Comparison of ENCODE assay signal across 13 mouse cellular contexts in genomic region chr6:87165536-87166311, GRCm38 (mm10).
DNase-seq lines count a peak whose midpoint lies in the region; ATAC-seq and TF ChIP-seq lines count a peak whose summit lies in the region.
"Had no signal": no experiment of that assay in that cellular context is flagged by ENCODE, and none has a peak within 500 bp of the region (broad histone marks: within the 10 kb centered on the region; RNA-seq: fewer than 3 reads in every experiment).

No protein-coding gene starts in this region.

- H3K4me3 ChIP-seq in hindbrain, embryonic 14.5 days (replicated peaks; ENCODE audit: low read length): no peak overlapping the region
- no peak overlapping the region for H3K4me3 ChIP-seq in hindbrain, embryonic 10.5 days
- no peak overlapping the region for H3K4me3 ChIP-seq in midbrain, postnatal 0 days (ENCODE audit: low read depth, low read length)
- no peak overlapping the region for H3K4me3 ChIP-seq in heart, embryonic 10.5 days
- no peak overlapping the region for H3K4me3 ChIP-seq in lung, adult 2 months (replicated peaks; ENCODE audit: extremely low read depth, low read depth, low read length)
- H3K4me3 ChIP-seq in intestine, postnatal 0 days (ENCODE audit: low read depth, low read length): no peak overlapping the region
- H3K4me3 ChIP-seq: embryonic facial prominence, embryonic 13.5 days; liver, embryonic 15.5 days; megakaryocyte, embryonic 14.5 days had no signal

- TF ChIP-seq CTCF in midbrain, postnatal 0 days (IDR thresholded peaks at IDR 0.05): no peak
- TF ChIP-seq CTCF in lung, adult 2 months (IDR thresholded peaks at IDR 0.05; ENCODE audit: insufficient read depth, low read length): no peak
- TF ChIP-seq CTCF in intestine, postnatal 0 days (IDR thresholded peaks at IDR 0.05; ENCODE audit: low read depth): no peak

- no peak overlapping the region for H3K4me2 ChIP-seq in hindbrain, embryonic 14.5 days (replicated peaks)
- H3K4me2 ChIP-seq in midbrain, postnatal 0 days (ENCODE audit: low read depth, low read length, poor library complexity, severe bottlenecking): no peak overlapping the region
- no peak overlapping the region for H3K4me2 ChIP-seq in intestine, postnatal 0 days (replicated peaks; ENCODE audit: low read depth)
- H3K4me2 ChIP-seq: embryonic facial prominence, embryonic 13.5 days; liver, embryonic 15.5 days had no signal

- H3K27ac ChIP-seq in hindbrain, embryonic 14.5 days: peak overlapping the region; percentile 34; the same call in 1 of the 2 replicates
- no peak overlapping the region for H3K27ac ChIP-seq in hindbrain, embryonic 10.5 days
- no peak overlapping the region for H3K27ac ChIP-seq in midbrain, postnatal 0 days (ENCODE audit: low read depth, low read length)
- no peak overlapping the region for H3K27ac ChIP-seq in heart, embryonic 10.5 days
- H3K27ac ChIP-seq in intestine, postnatal 0 days (ENCODE audit: low read depth, low read length): no peak overlapping the region
- H3K27ac ChIP-seq: embryonic facial prominence, embryonic 13.5 days; liver, embryonic 15.5 days had no signal

- H3K27me3 ChIP-seq in hindbrain, embryonic 14.5 days (ENCODE audit: control insufficient read depth, insufficient read depth, low read length): no peaks in the 10 kb centered on the region
- H3K27me3 ChIP-seq in hindbrain, embryonic 10.5 days (ENCODE audit: insufficient read depth, poor library complexity, severe bottlenecking): no peaks in the 10 kb centered on the region
- H3K27me3 ChIP-seq in midbrain, postnatal 0 days (ENCODE audit: insufficient read depth, low read length): no peaks in the 10 kb centered on the region; the same call in 1 of the 2 replicates
- no peaks in the 10 kb centered on the region for H3K27me3 ChIP-seq in heart, embryonic 10.5 days (ENCODE audit: insufficient read depth, poor library complexity, severe bottlenecking)
- no peaks in the 10 kb centered on the region for H3K27me3 ChIP-seq in intestine, postnatal 0 days (replicated peaks; ENCODE audit: control insufficient read depth, insufficient read depth, low read length)
- H3K27me3 ChIP-seq: embryonic facial prominence, embryonic 13.5 days had no signal

- H3K9me3 ChIP-seq in hindbrain, embryonic 14.5 days (ENCODE audit: control insufficient read depth, low read length): no peaks in the 10 kb centered on the region
- no peaks in the 10 kb centered on the region for H3K9me3 ChIP-seq in hindbrain, embryonic 10.5 days
- no peaks in the 10 kb centered on the region for H3K9me3 ChIP-seq in midbrain, postnatal 0 days (ENCODE audit: low read length)
- no peaks in the 10 kb centered on the region for H3K9me3 ChIP-seq in heart, embryonic 10.5 days
- H3K9me3 ChIP-seq in intestine, postnatal 0 days (ENCODE audit: control insufficient read depth): no peaks in the 10 kb centered on the region
- H3K9me3 ChIP-seq: embryonic facial prominence, embryonic 13.5 days; liver, embryonic 15.5 days; megakaryocyte, embryonic 14.5 days had no signal

- H3K36me3 ChIP-seq in hindbrain, embryonic 14.5 days (replicated peaks; ENCODE audit: control insufficient read depth, insufficient read depth): no peaks in the 10 kb centered on the region
- H3K36me3 ChIP-seq in hindbrain, embryonic 10.5 days: no peaks in the 10 kb centered on the region
- H3K36me3 ChIP-seq in midbrain, postnatal 0 days (ENCODE audit: insufficient read depth, low read length): no peaks in the 10 kb centered on the region
- no peaks in the 10 kb centered on the region for H3K36me3 ChIP-seq in heart, embryonic 10.5 days
- peaks cover 4% of the 10 kb centered on the region; the same call in 1 of the 2 replicates for H3K36me3 ChIP-seq in intestine, postnatal 0 days (ENCODE audit: control insufficient read depth, insufficient read depth)
- H3K36me3 ChIP-seq: liver, embryonic 15.5 days had no signal

- no peak for TF ChIP-seq POLR2A in lung, adult 2 months (IDR thresholded peaks at IDR 0.05; ENCODE audit: borderline replicate concordance, extremely low read depth, low read depth, low read length)

- DNase-seq in hindbrain, embryonic 14.5 days (ENCODE audit: low spot score): no peak
- DNase-seq in hindbrain, embryonic 10.5 days (ENCODE audit: low spot score): no peak
- DNase-seq in cerebellum, postnatal 25 days: peak; percentile 33 to 55
- peak; percentile 18 to 39 for DNase-seq in layer of hippocampus, adult 18-20 months (ENCODE audit: low spot score in 2 of 2)
- DNase-seq in midbrain, postnatal 0 days (ENCODE audit: low spot score): peak; percentile 37
- DNase-seq in heart, embryonic 10.5 days (ENCODE audit: low spot score): no peak
- DNase-seq in lung, adult 2 months: no peak
- DNase-seq: heart, postnatal 4 days; thymus, postnatal 36 days had no signal

- no peaks in the 10 kb centered on the region for H3K4me1 ChIP-seq in hindbrain, embryonic 14.5 days (replicated peaks; ENCODE audit: control insufficient read depth, insufficient read depth, low read length)
- peaks cover 5% of the 10 kb centered on the region; the same call in 1 of the 2 replicates for H3K4me1 ChIP-seq in hindbrain, embryonic 10.5 days (replicated peaks)
- H3K4me1 ChIP-seq in midbrain, postnatal 0 days (ENCODE audit: insufficient read depth, low read length): peaks cover 7% of the 10 kb centered on the region; the same call in 1 of the 2 replicates
- H3K4me1 ChIP-seq in heart, embryonic 10.5 days: peaks cover 13% of the 10 kb centered on the region
- H3K4me1 ChIP-seq in lung, adult 2 months (ENCODE audit: control insufficient read depth, insufficient read depth, low read length): no peaks in the 10 kb centered on the region
- no peaks in the 10 kb centered on the region for H3K4me1 ChIP-seq in intestine, postnatal 0 days (replicated peaks; ENCODE audit: control insufficient read depth, insufficient read depth, low read length)
- H3K4me1 ChIP-seq: megakaryocyte, embryonic 14.5 days had no signal

- 67% methylated on average over 8 of the region's 8 CpGs for WGBS in hindbrain, embryonic 14.5 days
- WGBS in hindbrain, embryonic 10.5 days: 79% methylated on average over 8 of the region's 8 CpGs
- 47% methylated on average over 8 of the region's 8 CpGs for WGBS in midbrain, postnatal 0 days
- 74% methylated on average over 8 of the region's 8 CpGs for WGBS in heart, embryonic 10.5 days
- 67% methylated on average over 8 of the region's 8 CpGs for WGBS in lung, adult 2 months
- WGBS in intestine, postnatal 0 days: 72% methylated on average over 8 of the region's 8 CpGs

- no peak for ATAC-seq in hindbrain, embryonic 14.5 days (ENCODE audit: low FRiP score)
- ATAC-seq in midbrain, postnatal 0 days (ENCODE audit: low FRiP score): no peak
- ATAC-seq in intestine, postnatal 0 days: no peak

- 0 out of 2 replicates have a peak overlapping the region, but pooled peaks have one; percentile 7 for H3K9ac ChIP-seq in hindbrain, embryonic 14.5 days
- no peak overlapping the region for H3K9ac ChIP-seq in midbrain, postnatal 0 days (replicated peaks; ENCODE audit: low read length, poor library complexity, severe bottlenecking)
- no peak overlapping the region for H3K9ac ChIP-seq in intestine, postnatal 0 days (ENCODE audit: low read depth, low read length)
- H3K9ac ChIP-seq: embryonic facial prominence, embryonic 13.5 days; liver, embryonic 15.5 days had no signal

Comparison
In these comparisons a context has a peak if more than half of its experiments do, and no peak if none do; other contexts are left out.
1. DNase-seq: peak in cerebellum, postnatal 25 days (2 of 2), layer of hippocampus, adult 18-20 months (2 of 2) and midbrain, postnatal 0 days (single experiment); none in hindbrain, embryonic 14.5 days (single experiment), hindbrain, embryonic 10.5 days (single experiment), heart, embryonic 10.5 days (single experiment) and lung, adult 2 months (single experiment).